In genomic region chr13:113035852-113036251, GRCm38 (mm10) we compare ENCODE assay signal across 8 mouse cellular contexts. TPM values are rescaled to one million over a fixed set of nuclear protein-coding genes. Genes with fewer than 3 reads are reported as not detected.
A peak's percentile ranks its signal among the peaks of the same experiment; 100 is the strongest.
DNase-seq lines count a peak whose midpoint lies in the region; ATAC-seq lines count a peak whose summit lies in the region.

No protein-coding gene starts in this region.

- H3K9me3 ChIP-seq in hindbrain, embryonic 10.5 days: no peaks in the 10 kb centered on the region
- no peaks in the 10 kb centered on the region for H3K9me3 ChIP-seq in lung, embryonic 15.5 days

- no peaks in the 10 kb centered on the region for H3K36me3 ChIP-seq in hindbrain, embryonic 10.5 days
- H3K36me3 ChIP-seq in lung, embryonic 15.5 days: no peaks in the 10 kb centered on the region

- no peak overlapping the region for H3K27ac ChIP-seq in hindbrain, embryonic 10.5 days
- H3K27ac ChIP-seq in lung, embryonic 15.5 days: no peak overlapping the region

- H3K4me3 ChIP-seq in hindbrain, embryonic 10.5 days: peak overlapping the region; percentile 65
- H3K4me3 ChIP-seq in lung, embryonic 15.5 days: peak overlapping the region; percentile 55

- peak; percentile 93 for DNase-seq in NIH3T3 (ENCODE audit: low read depth)
- peak; percentile 86 for DNase-seq in cerebellum, adult 9-10 months
- peak; percentile 71 for DNase-seq in hindbrain, embryonic 10.5 days (ENCODE audit: low spot score)
- peak; percentile 80 for DNase-seq in layer of hippocampus, adult 9-10 months (ENCODE audit: low spot score)
- peak; percentile 31 for DNase-seq in ovary, postnatal 36 days (ENCODE audit: low spot score)
- peak; percentile 53 to 61 for DNase-seq in thymus, postnatal 36 days

- peaks cover 53% of the 10 kb centered on the region for H3K27me3 ChIP-seq in hindbrain, embryonic 10.5 days (ENCODE audit: insufficient read depth, poor library complexity, severe bottlenecking)
- peaks cover 43% of the 10 kb centered on the region for H3K27me3 ChIP-seq in lung, embryonic 15.5 days

- WGBS in hindbrain, embryonic 10.5 days: 0% methylated on average over 4 of the region's 4 CpGs
- WGBS in lung, embryonic 15.5 days: 1% methylated on average over 4 of the region's 4 CpGs

- peak overlapping the region; percentile 99 for H3K4me2 ChIP-seq in lung, embryonic 15.5 days

- H3K4me1 ChIP-seq in hindbrain, embryonic 10.5 days (replicated peaks): peaks cover 33% of the 10 kb centered on the region
- peaks cover 34% of the 10 kb centered on the region for H3K4me1 ChIP-seq in lung, embryonic 15.5 days

- H3K9ac ChIP-seq in lung, embryonic 15.5 days: no peak overlapping the region

- peak; percentile 85 for ATAC-seq in frontal cortex, adult (ENCODE audit: low TSS enrichment)
- ATAC-seq in lung, embryonic 15.5 days (ENCODE audit: borderline replicate concordance, extremely low read depth, low FRiP score, low TSS enrichment): peak; percentile 86

RNA-seq across cellular contexts. Expression of gene Cdc20b, which starts 0.9 kb away (rescaled TPM):
- 1.7 and 1.9 TPM in 2 replicates for polyA plus RNA-seq in hindbrain, embryonic 10.5 days (2016; fragmentation: Nextera tagmentation; extraction: Ambion mirVana)
- polyA plus RNA-seq in lung, embryonic 15.5 days (2015; fragmentation: Nextera tagmentation; extraction: Ambion mirVana): 2.1 and 2.8 TPM in 2 replicates

RNA-seq across cellular contexts. Expression of gene Gpx8, which starts 10.4 kb away (rescaled TPM):
- polyA plus RNA-seq in hindbrain, embryonic 10.5 days (2016; fragmentation: Nextera tagmentation; extraction: Ambion mirVana): 88.0 and 94.2 TPM in 2 replicates
- 175 TPM in 2 replicates for polyA plus RNA-seq in lung, embryonic 15.5 days (2015; fragmentation: Nextera tagmentation; extraction: Ambion mirVana)

RNA-seq across cellular contexts. Expression of gene Mcidas, which starts 42.2 kb away (rescaled TPM):
- 2.9 and 3.6 TPM in 2 replicates for polyA plus RNA-seq in hindbrain, embryonic 10.5 days (2016; fragmentation: Nextera tagmentation; extraction: Ambion mirVana)
- 6.3 and 6.9 TPM in 2 replicates for polyA plus RNA-seq in lung, embryonic 15.5 days (2015; fragmentation: Nextera tagmentation; extraction: Ambion mirVana)

RNA-seq across cellular contexts. Expression of gene Ccno, which starts 48.2 kb away (rescaled TPM):
- 4.3 and 4.9 TPM in 2 replicates for polyA plus RNA-seq in hindbrain, embryonic 10.5 days (2016; fragmentation: Nextera tagmentation; extraction: Ambion mirVana)
- polyA plus RNA-seq in lung, embryonic 15.5 days (2015; fragmentation: Nextera tagmentation; extraction: Ambion mirVana): 12.3 and 13.5 TPM in 2 replicates

Comparison
In these comparisons a context has a peak if more than half of its experiments do, and no peak if none do; other contexts are left out.
1. DNase-seq: peak in every context shown above with its lines; median percentile 93 in NIH3T3; 86 in cerebellum, adult 9-10 months; 80 in layer of hippocampus, adult 9-10 months; 71 in hindbrain, embryonic 10.5 days; 57 in thymus, postnatal 36 days; 31 in ovary, postnatal 36 days.